Mouse (Mus musculus): ENCODE results near the gene Mycn. TPM values are rescaled to one million over a fixed set of nuclear protein-coding genes. Genes with fewer than 3 reads are reported as not detected.
A peak's percentile ranks its signal among the peaks of the same experiment; 100 is the strongest.

The Mycn gene
- 154 and 170 TPM in 2 replicates for polyA plus RNA-seq (2016; fragmentation: Nextera tagmentation; extraction: Ambion mirVana)

DNA sequence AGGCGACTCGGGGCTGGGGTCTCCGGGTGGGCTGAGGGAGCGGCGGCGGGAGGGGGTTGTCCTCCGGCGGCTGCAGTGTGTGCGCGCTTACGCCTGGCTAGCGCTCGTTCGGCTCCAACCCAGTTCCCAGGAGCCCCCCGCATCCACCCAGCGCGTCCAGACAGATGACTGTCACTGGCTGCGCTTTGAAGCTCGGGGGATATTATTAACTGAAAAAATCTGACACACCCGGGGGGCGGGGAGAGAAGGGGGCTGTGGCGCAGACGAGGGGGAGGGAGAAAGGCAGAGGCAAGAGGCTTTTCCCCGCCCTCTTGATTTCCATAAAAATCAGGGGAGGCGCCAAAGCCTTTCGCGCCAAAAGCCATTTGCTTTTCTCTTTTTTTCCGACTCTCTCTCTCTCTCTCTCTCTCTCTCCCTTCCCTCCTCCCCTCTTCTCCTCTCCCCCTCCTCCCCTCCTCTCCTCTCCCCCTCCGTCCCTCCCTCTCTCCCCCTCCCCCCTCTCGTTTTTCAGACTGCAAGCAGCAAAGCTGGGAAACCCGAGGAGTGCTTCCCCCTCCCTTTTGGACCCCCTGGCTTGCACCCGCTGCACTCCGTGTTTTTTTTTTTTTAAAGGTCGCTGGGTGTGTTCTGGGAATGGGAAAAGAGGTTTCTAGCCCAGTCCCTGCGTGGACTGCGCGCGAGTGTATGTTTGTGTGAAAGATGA is at the start of gene Mycn:
Gene Mycn (minus strand): TSS at position 254 of the 703 bp plus-strand sequence.
- no peaks in the 10 kb centered on the region for H3K9me3 ChIP-seq
- peaks cover 7% of the 10 kb centered on the region; the same call in 1 of the 2 replicates for H3K27me3 ChIP-seq (replicated peaks; ENCODE audit: low read depth, poor library complexity, severe bottlenecking)
- peak within 1 kb of the TSS; percentile 98 for H3K27ac ChIP-seq (replicated peaks)
- H3K4me3 ChIP-seq, result peak within 1 kb of the TSS; percentile 80
- peaks cover 35% of the 10 kb centered on the region for H3K4me1 ChIP-seq
- WGBS, result under 1% methylated on average over 38 of the region's 38 CpGs
- DNase-seq (ENCODE audit: low spot score), result peak; percentile 94
- peaks cover 36% of the 10 kb centered on the region for H3K36me3 ChIP-seq (replicated peaks)

DNA sequence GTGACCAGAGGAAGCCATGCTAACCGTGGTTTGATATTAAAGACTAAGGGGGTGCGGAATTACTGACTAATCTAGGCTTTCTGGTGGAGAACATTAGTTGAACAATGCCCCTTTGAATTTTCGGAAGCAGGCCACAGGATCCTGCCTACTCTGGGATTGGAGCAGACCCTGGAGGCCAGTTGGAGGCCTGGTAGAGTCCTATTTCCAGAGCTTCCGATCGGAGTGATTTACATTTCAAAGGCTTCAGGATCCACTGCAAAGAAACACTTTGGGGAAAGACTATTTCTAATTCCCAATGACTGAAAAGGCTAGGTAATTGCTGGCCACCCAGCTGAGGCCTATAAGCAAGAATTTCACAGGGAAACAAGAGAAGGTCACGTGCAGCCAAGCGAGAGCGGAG is 45.7 kb upstream of the Mycn start:
- H3K4me3 ChIP-seq, result no peak overlapping the region
- DNase-seq (ENCODE audit: low spot score), result no peak
- H3K9me3 ChIP-seq, result no peaks in the 10 kb centered on the region
- WGBS, result 70% methylated on average over 8 of the region's 8 CpGs
- no peak overlapping the region for H3K27ac ChIP-seq (replicated peaks)
- no peaks in the 10 kb centered on the region for H3K27me3 ChIP-seq (replicated peaks; ENCODE audit: low read depth, poor library complexity, severe bottlenecking)
- no peaks in the 10 kb centered on the region for H3K36me3 ChIP-seq (replicated peaks)
- H3K4me1 ChIP-seq, result peaks cover 5% of the 10 kb centered on the region; the same call in 1 of the 2 replicates

DNA sequence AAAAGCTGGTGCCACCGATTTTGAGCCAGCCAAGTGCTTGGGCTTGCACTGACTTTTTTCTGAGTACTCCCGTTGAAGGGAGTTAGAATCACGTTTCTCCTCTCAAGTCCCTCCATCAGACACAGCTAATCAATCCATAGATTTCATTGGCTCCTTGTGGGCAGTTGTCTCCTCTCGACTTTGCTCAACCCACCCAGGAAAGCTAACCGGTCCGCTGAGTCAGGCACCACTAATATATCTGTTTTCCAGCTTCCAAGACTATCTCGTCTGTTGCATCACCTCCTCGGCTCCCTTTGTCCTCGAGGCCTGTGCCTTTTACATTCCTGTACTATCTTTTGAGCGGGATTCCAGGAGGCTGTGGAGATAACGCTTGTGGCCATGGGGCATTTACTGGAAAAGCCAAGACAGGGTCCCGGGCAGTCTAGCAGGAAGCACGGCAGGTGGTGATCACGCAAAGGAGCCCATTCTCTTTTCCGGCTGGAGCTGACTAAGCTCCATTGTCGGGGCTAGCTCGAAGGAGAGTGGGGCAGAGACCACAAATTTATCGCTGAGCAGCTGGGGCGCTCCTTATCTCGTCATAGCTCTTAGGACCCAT is 45.0 kb upstream of the Mycn start:
- Histone ChIP-seq H3K27ac (replicated peaks) (no peak overlapping the region), H3K4me1 (peaks cover 5% of the 10 kb centered on the region; the same call in 1 of the 2 replicates), H3K36me3 (replicated peaks) (no peaks in the 10 kb centered on the region), H3K9me3 (no peaks in the 10 kb centered on the region), H3K27me3 (replicated peaks; ENCODE audit: low read depth, poor library complexity, severe bottlenecking) (no peaks in the 10 kb centered on the region), H3K4me3 (no peak overlapping the region)
- 77% methylated on average over 20 of the region's 20 CpGs for WGBS
- DNase-seq (ENCODE audit: low spot score), result no peak

DNA sequence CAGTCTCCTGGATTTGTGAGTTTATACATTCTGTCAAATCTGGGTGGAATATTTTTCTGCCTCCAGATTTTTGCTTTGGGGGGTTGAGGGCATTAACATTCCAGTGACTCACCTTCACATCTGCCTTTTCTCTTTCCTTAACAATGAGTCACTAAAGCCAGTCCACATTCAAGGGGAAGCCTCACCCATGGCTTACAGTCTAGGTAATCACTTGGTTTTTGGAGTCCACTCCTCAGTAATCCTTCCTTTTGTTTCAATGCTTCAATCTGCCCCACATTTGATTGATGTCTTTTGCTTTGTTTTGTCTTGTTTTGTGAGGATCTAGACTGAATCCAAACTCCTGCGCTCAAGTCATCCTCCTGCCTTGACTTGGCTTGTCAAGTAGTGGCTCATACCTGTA is 41.3 kb upstream of the Mycn start:
- H3K9me3 ChIP-seq, result no peaks in the 10 kb centered on the region
- no peak overlapping the region for H3K27ac ChIP-seq (replicated peaks)
- DNase-seq (ENCODE audit: low spot score), result no peak
- no peaks in the 10 kb centered on the region for H3K36me3 ChIP-seq (replicated peaks)
- H3K4me3 ChIP-seq, result no peak overlapping the region
- no peaks in the 10 kb centered on the region for H3K27me3 ChIP-seq (replicated peaks; ENCODE audit: low read depth, poor library complexity, severe bottlenecking)
- WGBS, result 87% methylated on average over 1 of the region's 1 CpGs
- peaks cover 5% of the 10 kb centered on the region; the same call in 1 of the 2 replicates for H3K4me1 ChIP-seq

DNA sequence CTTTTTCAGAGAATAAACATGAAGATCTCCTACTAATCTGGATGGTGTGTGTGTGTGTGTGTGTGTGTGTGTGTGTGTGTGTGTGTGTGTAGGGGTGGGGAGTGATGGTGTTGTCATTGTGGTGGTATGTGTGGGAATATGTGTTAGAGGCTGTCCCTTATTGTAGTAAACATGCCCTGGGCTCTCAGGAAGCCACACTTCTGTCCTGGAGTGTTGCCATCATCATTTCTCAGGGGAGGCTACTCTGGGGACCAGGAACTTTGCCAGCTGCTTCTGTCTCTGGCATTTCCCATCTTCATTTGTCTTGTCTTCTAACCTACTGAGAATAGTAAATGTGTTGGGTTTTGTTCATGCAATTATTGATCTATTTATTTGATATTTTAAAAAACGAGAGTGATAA is 33.7 kb upstream of the Mycn start:
- no peaks in the 10 kb centered on the region for H3K36me3 ChIP-seq (replicated peaks)
- peaks cover 15% of the 10 kb centered on the region for H3K4me1 ChIP-seq
- 88% methylated on average over 1 of the region's 1 CpGs for WGBS

DNA sequence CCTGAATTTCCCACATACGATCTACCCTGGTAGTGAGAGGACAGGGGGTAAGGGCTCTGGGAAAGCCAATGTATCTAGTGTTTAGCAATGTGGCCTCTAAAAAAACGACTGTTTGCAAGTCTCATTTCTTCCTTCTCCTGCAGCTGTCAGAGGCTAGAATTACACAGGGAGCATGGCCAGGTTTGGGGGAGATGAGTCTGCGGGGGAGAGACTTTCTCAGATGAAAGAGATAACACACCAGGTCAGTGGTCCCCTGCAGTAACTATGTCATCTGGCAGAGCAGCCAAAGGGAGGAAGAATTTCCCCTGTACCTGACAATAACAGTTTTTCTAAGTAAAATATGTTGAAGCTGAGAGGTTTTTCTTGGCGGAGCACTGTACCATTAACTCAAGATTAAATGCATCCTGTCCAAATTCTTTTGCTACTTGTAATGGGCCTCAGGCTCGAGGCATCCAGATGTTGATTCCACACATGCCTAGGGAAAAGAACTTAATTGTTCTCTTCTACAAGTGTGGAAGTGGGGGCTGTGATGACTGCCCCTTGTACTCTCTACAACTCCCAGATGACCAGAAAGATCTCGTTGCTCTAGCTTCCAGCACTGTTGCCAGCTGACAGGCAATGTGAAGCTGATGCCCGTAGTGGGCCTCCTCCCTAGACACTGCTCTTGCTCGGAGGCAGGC is 31.2 kb upstream of the Mycn start:
- Histone ChIP-seq H3K4me3 (no peak overlapping the region), H3K4me1 (peaks cover 15% of the 10 kb centered on the region), H3K27ac (replicated peaks) (peak overlapping the region; percentile 40; the same call in 1 of the 2 replicates), H3K9me3 (no peaks in the 10 kb centered on the region), H3K27me3 (replicated peaks; ENCODE audit: low read depth, poor library complexity, severe bottlenecking) (no peaks in the 10 kb centered on the region), H3K36me3 (replicated peaks) (no peaks in the 10 kb centered on the region)
- 42% methylated on average over 8 of the region's 8 CpGs for WGBS
- no peak for DNase-seq (ENCODE audit: low spot score)

More for the DNA sequence above, 33.7 kb upstream of the Mycn start:
- Histone ChIP-seq H3K27me3 (replicated peaks; ENCODE audit: low read depth, poor library complexity, severe bottlenecking) (no peaks in the 10 kb centered on the region), H3K27ac (replicated peaks) (no peak overlapping the region), H3K4me3 (no peak overlapping the region), H3K9me3 (no peaks in the 10 kb centered on the region)
- no peak for DNase-seq (ENCODE audit: low spot score)

DNA sequence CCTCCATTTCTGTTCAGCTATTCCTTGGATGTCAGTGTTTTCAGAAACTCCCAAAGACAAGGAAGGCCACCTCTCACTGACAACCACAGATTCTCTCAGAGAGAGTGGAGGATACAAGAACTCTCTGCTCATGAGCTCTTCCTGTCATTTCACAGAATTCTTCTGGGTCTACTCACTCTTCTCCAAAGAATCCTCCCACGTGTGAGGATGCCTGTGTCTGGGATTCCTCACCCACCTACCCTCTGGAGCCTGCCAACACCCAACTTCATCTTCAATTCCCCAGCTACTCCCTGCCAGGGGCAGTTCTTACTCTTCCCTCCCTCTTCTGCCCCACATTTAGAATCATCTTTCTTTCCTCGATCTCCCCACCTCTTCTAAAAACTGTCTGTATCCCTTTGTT is 26.2 kb upstream of the Mycn start:
- H3K36me3 ChIP-seq (replicated peaks), result no peaks in the 10 kb centered on the region
- no peak overlapping the region for H3K4me3 ChIP-seq
- H3K27me3 ChIP-seq (replicated peaks; ENCODE audit: low read depth, poor library complexity, severe bottlenecking), result no peaks in the 10 kb centered on the region
- peaks cover 9% of the 10 kb centered on the region for H3K4me1 ChIP-seq
- H3K27ac ChIP-seq (replicated peaks), result no peak overlapping the region
- WGBS, result 67% methylated on average over 2 of the region's 2 CpGs
- H3K9me3 ChIP-seq, result no peaks in the 10 kb centered on the region
- DNase-seq (ENCODE audit: low spot score), result no peak

DNA sequence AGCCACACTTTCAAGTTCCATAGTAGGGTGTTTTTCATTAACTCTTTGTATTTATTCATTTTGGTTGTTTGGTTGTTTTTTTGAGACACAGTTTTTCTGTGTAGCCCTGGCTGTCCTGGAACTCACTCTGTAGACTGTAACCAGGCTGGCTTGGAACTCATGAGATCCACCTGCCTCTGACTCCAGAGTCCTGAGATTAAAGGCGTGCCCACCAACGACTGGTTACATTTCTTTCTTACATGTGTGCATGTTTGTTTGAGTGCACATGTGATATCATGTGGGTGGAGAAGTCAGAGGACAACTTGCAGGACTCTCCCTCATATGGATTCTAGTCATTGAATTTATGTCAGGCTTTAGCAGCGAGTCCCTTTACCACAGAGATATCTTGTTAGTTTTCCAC is 23.1 kb upstream of the Mycn start:
- no peaks in the 10 kb centered on the region for H3K36me3 ChIP-seq (replicated peaks)
- no peak for DNase-seq (ENCODE audit: low spot score)
- no peaks in the 10 kb centered on the region for H3K4me1 ChIP-seq
- H3K9me3 ChIP-seq, result no peaks in the 10 kb centered on the region
- no peaks in the 10 kb centered on the region for H3K27me3 ChIP-seq (replicated peaks; ENCODE audit: low read depth, poor library complexity, severe bottlenecking)
- WGBS, result 92% methylated on average over 3 of the region's 3 CpGs
- no peak overlapping the region for H3K27ac ChIP-seq (replicated peaks)
- no peak overlapping the region for H3K4me3 ChIP-seq

DNA sequence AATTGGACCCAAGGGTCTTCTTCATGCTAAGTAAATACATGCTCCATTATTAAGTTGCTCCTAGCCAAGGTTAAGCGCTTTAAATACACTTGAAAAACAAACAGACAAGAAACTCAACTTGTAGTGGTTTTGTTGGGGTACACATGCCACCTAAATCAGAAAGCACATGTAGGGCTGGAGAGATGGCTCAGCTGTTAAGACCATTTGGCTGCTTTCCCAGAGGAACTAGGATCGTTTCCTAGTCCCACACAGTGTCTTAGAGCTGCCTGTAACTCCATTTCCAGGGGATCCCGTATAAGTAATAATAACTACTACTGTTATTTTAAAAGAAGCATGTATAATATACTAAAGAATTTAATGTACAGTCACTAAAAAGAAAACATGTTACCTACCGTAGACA is 5.9 kb upstream of the Mycn start:
- no peaks in the 10 kb centered on the region for H3K36me3 ChIP-seq (replicated peaks)
- H3K27ac ChIP-seq (replicated peaks), result no peak overlapping the region
- peaks cover 24% of the 10 kb centered on the region for H3K4me1 ChIP-seq
- no peaks in the 10 kb centered on the region for H3K9me3 ChIP-seq
- no peak overlapping the region for H3K4me3 ChIP-seq
- no peak for DNase-seq (ENCODE audit: low spot score)
- H3K27me3 ChIP-seq (replicated peaks; ENCODE audit: low read depth, poor library complexity, severe bottlenecking), result peaks cover 7% of the 10 kb centered on the region; the same call in 1 of the 2 replicates
- WGBS, result 94% methylated on average over 4 of the region's 4 CpGs

DNA sequence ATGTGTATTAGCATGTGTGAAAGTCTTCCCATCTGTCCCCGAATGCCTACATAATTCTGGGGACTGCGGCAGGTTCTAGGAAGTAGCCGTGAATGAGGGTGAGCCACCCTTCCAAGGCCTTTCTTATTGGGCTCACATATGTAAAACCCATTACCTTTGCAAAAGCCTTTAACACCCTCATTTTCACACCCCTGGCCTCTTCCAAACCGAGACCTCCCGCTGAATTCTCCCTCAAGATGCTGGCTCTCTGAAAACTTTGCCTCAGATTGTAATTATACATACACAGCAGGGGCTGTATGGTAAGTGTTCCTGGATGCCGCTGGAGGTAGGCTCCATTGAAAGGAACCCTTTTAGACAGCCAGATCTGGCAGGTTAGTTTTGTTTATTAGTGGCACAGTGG is 1.6 kb upstream of the Mycn start:
- peaks cover 21% of the 10 kb centered on the region for H3K36me3 ChIP-seq (replicated peaks)
- no peaks in the 10 kb centered on the region for H3K9me3 ChIP-seq
- peaks cover 7% of the 10 kb centered on the region; the same call in 1 of the 2 replicates for H3K27me3 ChIP-seq (replicated peaks; ENCODE audit: low read depth, poor library complexity, severe bottlenecking)
- H3K4me3 ChIP-seq, result peak overlapping the region; percentile 80
- H3K27ac ChIP-seq (replicated peaks), result peak overlapping the region; percentile 98
- H3K4me1 ChIP-seq, result peaks cover 22% of the 10 kb centered on the region
- 10% methylated on average over 6 of the region's 6 CpGs for WGBS
- no peak for DNase-seq (ENCODE audit: low spot score)

DNA sequence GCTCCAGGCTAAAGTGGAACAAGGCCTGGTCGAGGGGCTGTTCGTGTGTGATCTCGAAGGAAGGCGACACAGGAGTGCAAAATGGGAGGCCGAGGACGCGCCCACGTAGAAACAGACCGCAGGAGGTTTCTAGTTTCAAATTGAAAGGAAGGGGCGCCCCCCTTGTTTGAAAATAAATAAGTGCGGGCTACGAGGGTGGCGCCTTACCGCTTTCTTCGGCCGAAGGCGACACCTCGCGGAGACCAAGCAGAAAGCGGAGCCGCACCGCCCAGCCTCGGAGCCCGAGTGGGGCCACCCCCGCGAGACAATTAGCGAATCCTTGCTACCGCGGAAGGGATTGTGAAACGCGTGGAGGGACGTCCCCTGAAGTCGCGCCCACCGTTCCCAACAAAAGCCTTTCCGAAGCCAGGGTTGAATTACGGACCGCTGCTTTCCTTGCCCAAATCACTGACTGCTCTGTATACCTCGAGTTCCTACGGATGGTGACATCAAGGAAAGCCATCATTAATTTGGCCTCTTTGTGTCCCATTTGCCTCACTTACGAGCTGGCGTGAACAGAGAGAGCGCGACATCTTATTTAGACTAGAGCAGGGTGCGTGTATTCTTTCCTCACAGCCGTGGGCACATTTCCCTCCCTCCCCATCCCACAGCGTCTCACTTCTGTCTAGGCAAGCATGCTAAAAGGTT is 793 bp upstream of the Mycn start:
- WGBS, result under 1% methylated on average over 47 of the region's 47 CpGs
- peak overlapping the region; percentile 98 for H3K27ac ChIP-seq (replicated peaks)
- H3K9me3 ChIP-seq, result no peaks in the 10 kb centered on the region
- H3K4me3 ChIP-seq, result peak overlapping the region; percentile 80
- H3K4me1 ChIP-seq, result peaks cover 28% of the 10 kb centered on the region
- H3K27me3 ChIP-seq (replicated peaks; ENCODE audit: low read depth, poor library complexity, severe bottlenecking), result peaks cover 7% of the 10 kb centered on the region; the same call in 1 of the 2 replicates
- H3K36me3 ChIP-seq (replicated peaks), result peaks cover 29% of the 10 kb centered on the region
- peak; percentile 90 for DNase-seq (ENCODE audit: low spot score)

DNA sequence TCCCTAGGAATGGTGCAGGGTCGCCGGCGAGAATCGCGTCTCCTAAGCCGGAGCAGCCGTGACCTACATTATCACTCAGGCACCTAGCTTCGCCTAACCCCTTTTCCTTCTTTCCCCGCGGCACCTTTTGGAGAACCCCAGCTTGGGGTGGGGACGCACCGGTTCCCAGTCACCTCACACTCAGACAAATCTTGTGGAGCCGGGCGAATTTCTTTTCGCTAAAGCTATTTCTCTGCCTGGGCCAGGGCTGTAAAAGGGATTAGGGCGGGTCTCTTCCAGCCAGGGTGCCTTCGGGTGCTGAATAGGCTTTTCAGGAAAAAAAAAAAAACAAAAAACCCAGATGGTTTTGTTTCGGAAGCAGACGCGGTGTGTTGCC is 597 bp downstream of the Mycn start:
- Histone ChIP-seq H3K4me1 (peaks cover 41% of the 10 kb centered on the region), H3K9me3 (no peaks in the 10 kb centered on the region), H3K27ac (replicated peaks) (peak overlapping the region; percentile 98), H3K36me3 (replicated peaks) (peaks cover 43% of the 10 kb centered on the region), H3K27me3 (replicated peaks; ENCODE audit: low read depth, poor library complexity, severe bottlenecking) (peaks cover 7% of the 10 kb centered on the region; the same call in 1 of the 2 replicates), H3K4me3 (peak overlapping the region; percentile 80)
- under 1% methylated on average over 20 of the region's 20 CpGs for WGBS
- DNase-seq (ENCODE audit: low spot score), result peak; percentile 57
